Mouse (Mus musculus) midbrain, embryonic 13.5 days (tissue): ENCODE results near the gene Six2. TPM values are rescaled to one million over a fixed set of nuclear protein-coding genes. Genes with fewer than 3 reads are reported as not detected.

ENCODE experiments used
- ATAC-seq: fragments of 200-750 bp; cut with Nextera tagmentation; 2 replicates; pipeline ENCODE4 v1.8.0; 2017; ENCODE audit warnings: mild to moderate bottlenecking, moderate TSS enrichment, moderate library complexity
- H3K27ac ChIP-seq: fragments of 300-500 bp; sonication (generic); 2 replicates; pipeline ENCODE4 v1.5.1; 2015; ENCODE audit warnings: inconsistent platforms, mild to moderate bottlenecking, moderate library complexity
- H3K27me3 ChIP-seq: fragments of 300-500 bp; sonication (generic); 2 replicates; pipeline ENCODE4 v1.6.1; 2015; ENCODE audit warnings: mild to moderate bottlenecking, inconsistent platforms
- H3K36me3 ChIP-seq: fragments of 300-500 bp; sonication (generic); 2 replicates; pipeline ENCODE4 v1.6.1; 2015; ENCODE audit warnings: mild to moderate bottlenecking, inconsistent platforms
- H3K4me1 ChIP-seq: fragments of 300-500 bp; sonication (generic); replicated peaks from 2 replicates; pipeline ENCODE4 v1.6.1; 2015; ENCODE audit warnings: inconsistent platforms
- H3K4me2 ChIP-seq: fragments of 300-500 bp; sonication (generic); replicated peaks from 2 replicates; pipeline ENCODE4 v1.6.1; 2015; ENCODE audit warnings: moderate library complexity, mild to moderate bottlenecking, inconsistent platforms
- H3K4me3 ChIP-seq: fragments of 300-500 bp; sonication (generic); replicated peaks from 2 replicates; pipeline ENCODE4 v1.5.1; 2015; ENCODE audit warnings: mild to moderate bottlenecking, inconsistent platforms
- H3K9ac ChIP-seq: fragments of 300-500 bp; sonication (generic); replicated peaks from 2 replicates; pipeline ENCODE4 v1.6.1; 2015; ENCODE audit warnings: mild to moderate bottlenecking, inconsistent platforms
- H3K9me3 ChIP-seq: fragments of 300-500 bp; sonication (generic); 2 replicates; pipeline ENCODE4 v1.6.1; 2016; ENCODE audit warnings: mild to moderate bottlenecking, inconsistent platforms
- WGBS: fragments of 180-500 bp; shearing (Covaris S2); methylation state at CpG from one replicate; pipeline ENCODE4 v1.1.7; 2015; 5-methylcytosine and 5-hydroxymethylcytosine counted together
- polyA plus RNA-seq: library from polyadenylated mRNA; unstranded; fragments of >200 nt; fragmentation: Nextera tagmentation; extraction: Ambion mirVana; gene quantifications from 2 replicates; pipeline ENCODE4 v1.2.1, GENCODE M21; 2015

Gene Six2
- polyA plus RNA-seq, 1 experiment from 2014 or later = 0.31 TPM

DNA sequence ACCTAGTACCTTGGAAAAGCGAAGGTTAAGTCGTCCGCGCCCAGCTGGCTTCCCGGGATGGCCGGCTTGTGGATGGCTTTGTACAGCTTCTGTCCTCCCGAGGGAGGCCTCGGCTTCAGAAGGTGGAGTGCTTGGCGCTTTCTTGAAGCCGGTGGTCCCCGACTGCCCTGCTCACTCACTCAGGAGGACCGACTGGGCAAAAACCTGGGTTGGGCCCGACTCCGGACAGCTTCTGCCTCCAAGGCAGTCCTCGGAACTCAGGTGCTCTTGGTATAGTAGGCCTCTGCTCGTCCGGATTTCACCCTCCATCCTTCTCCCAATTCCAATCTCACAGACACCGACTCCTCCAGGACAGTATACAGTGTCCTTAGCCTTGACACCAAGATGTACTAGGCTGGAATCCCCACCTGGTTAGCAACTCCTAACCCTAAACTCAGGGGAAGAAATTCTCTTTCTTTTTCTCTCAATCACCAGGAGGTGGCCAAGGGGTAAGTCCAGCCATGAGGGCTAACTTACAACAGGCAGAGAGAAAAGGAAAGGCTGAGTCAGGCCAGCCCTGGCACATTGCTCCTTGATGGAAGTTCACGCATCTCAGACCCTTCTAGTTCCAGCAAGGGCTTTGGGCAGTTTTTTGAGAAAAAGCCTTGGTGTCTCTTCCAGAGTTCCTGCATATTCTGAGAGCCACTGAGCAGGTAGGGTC lies 7.1 kb downstream of the Six2 start:
- no peak overlapping the region for H3K27ac ChIP-seq
- H3K36me3 ChIP-seq = no peaks in the 10 kb centered on the region
- WGBS = 1% methylated on average over 19 of the region's 19 CpGs
- H3K4me3 ChIP-seq = no peak overlapping the region
- peaks cover 5% of the 10 kb centered on the region; the same call in 1 of the 2 replicates for H3K4me1 ChIP-seq
- ATAC-seq = no peak
- no peak overlapping the region for H3K4me2 ChIP-seq
- H3K9me3 ChIP-seq = no peaks in the 10 kb centered on the region
- peaks cover 100% of the 10 kb centered on the region for H3K27me3 ChIP-seq
- no peak overlapping the region for H3K9ac ChIP-seq

DNA sequence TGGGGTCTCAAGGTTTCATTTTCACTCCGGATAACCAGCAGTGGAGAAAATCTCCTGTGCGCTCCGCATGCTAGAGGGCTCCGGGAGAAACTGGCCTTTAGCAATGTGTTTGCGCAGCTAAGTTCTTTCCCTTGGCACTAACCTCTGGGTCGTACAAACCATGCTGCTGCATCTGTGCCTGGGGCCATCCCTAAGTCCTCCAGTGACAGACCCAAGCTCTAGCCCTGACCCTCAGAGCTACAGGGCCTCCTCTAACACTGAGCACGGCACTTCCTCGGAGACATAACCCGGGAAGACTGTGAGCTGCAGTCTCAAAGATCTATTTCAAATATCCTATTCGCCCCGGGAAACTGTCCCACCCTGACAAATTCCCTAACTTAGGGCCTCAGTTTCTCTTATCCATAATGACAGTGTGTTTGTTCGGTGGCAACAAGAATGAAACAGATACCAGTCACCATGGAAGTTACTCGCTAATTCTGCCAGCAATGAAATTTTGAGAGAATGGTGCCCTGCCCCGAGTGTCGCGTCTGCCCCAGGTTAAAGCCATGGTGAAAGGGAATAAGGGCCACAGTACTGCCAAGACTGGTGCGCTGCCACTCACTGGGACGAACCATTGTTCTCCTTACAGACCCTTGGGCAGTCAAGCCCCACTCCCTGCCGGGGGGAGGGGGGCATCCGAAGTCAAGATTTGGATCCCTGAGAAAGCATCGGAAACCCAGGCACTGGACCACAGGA lies 7.8 kb downstream of the Six2 start:
- no peaks in the 10 kb centered on the region for H3K36me3 ChIP-seq
- WGBS = 1% methylated on average over 21 of the region's 21 CpGs
- H3K4me3 ChIP-seq = 0 out of 2 replicates have a peak overlapping the region, but pooled peaks have one; percentile 2
- H3K27me3 ChIP-seq = peaks cover 100% of the 10 kb centered on the region
- H3K27ac ChIP-seq = no peak overlapping the region
- no peaks in the 10 kb centered on the region for H3K9me3 ChIP-seq
- peaks cover 5% of the 10 kb centered on the region; the same call in 1 of the 2 replicates for H3K4me1 ChIP-seq
- no peak overlapping the region for H3K9ac ChIP-seq
- no peak overlapping the region for H3K4me2 ChIP-seq
- no peak for ATAC-seq

DNA sequence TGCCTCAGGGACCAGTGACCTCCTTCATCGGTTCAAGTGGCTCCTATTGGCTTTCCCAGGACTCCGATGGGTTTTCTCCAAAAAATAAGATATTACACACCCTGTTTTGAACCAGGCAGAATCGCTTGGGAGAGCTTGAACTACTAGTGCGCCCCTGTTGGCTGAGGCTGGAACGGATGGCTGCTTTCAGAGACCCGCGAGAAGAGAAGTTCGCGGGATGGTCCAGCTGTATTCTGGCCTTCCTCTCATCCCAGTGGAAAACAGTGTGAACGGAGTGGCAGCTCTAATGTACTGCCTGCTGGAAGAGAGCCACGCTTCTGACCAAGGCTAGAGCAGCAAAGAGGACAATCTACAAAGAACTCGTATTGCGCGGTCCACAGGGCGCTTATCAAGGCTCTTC lies 8.4 kb downstream of the Six2 start:
- Histone ChIP-seq H3K4me2 (no peak overlapping the region), H3K27me3 (peaks cover 99% of the 10 kb centered on the region), H3K9me3 (no peaks in the 10 kb centered on the region), H3K36me3 (no peaks in the 10 kb centered on the region), H3K4me3 (0 out of 2 replicates have a peak overlapping the region, but pooled peaks have one; percentile 2), H3K4me1 (peaks cover 5% of the 10 kb centered on the region; the same call in 1 of the 2 replicates), H3K9ac (no peak overlapping the region), H3K27ac (no peak overlapping the region)
- 2% methylated on average over 15 of the region's 15 CpGs for WGBS
- no peak for ATAC-seq

DNA sequence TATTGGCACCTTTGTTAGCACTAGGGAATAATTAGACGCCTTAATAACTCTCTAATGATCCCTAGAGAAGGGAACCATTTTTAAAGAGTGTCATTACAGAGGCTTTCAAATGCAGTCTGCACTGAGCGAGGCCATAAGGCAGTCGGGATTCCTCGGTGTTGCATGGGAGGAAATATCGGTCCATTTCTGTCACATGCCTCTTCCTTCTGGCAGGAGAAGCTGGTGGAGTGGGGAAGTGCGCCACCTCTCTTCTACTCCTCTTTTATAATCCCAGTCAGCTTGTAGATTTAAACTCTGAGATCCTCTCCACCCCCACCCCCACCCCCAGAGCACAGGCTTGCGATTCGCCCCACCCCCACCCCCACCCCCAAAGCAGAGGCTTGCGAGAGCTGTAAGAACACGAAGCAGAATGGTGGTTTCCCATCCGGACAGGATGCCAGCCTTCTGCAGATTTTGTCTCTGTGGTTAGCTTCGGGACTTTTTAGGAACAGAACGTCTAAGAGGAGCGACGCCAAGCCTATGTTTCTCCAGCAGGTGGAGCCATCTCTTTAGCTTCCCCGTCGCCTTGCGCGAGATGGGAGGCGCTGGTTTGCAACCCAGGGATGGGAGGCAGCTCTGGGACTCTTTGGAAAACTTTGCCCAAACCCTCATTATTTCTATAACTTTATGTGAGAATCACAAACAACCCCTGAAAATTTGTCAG lies 23.3 kb downstream of the Six2 start:
- no peak overlapping the region for H3K27ac ChIP-seq
- no peaks in the 10 kb centered on the region for H3K9me3 ChIP-seq
- WGBS = 3% methylated on average over 20 of the region's 20 CpGs
- peak overlapping the region; percentile 47 for H3K4me2 ChIP-seq
- peaks cover 4% of the 10 kb centered on the region for H3K4me1 ChIP-seq
- peak; percentile 82 for ATAC-seq
- peaks cover 63% of the 10 kb centered on the region for H3K27me3 ChIP-seq
- H3K4me3 ChIP-seq = peak overlapping the region; percentile 20
- no peaks in the 10 kb centered on the region for H3K36me3 ChIP-seq
- no peak overlapping the region for H3K9ac ChIP-seq

DNA sequence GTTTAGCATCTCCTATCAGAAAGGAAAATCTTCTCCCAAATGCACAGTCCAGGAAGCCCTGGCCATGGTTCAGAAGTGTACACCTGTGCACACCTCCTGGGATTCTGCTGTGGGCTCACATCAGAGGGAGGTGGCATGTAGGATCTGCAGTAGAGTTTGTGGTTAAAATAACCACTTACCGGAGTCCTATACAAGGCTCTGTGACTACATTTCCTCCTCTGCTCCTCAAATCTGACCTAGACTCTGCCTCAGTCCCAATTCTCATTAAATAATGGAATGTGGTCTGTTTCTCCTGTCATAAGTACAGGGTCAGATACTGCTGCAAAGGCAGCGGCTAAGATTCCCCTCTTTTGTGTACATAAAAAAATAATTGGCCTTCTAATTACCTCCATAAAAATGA lies 23.9 kb downstream of the Six2 start:
- H3K4me3 ChIP-seq = 0 out of 2 replicates have a peak overlapping the region, but pooled peaks have one; percentile 20
- WGBS = 37% methylated on average over 2 of the region's 2 CpGs

DNA sequence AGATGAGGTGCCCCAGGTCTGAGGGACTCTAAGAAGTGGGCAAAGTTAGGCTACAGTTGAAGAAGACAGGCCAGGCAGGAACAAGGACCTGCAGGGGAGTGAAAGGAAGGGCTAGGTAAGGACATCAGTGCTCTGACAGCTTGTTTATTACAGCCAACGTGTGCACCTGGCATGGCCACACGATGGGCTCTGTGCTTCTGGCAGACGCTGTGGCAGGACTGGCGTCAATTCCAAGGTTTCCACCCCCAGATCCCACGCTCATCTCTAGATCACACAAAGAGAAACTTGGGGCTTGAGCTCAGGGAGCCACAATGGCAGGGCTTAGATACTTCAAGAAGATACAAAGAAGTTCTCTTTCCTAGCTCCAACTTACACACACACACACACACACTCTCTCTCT lies 26.6 kb downstream of the Six2 start:
- no peak for ATAC-seq
- no peak overlapping the region for H3K4me2 ChIP-seq
- H3K27ac ChIP-seq = no peak overlapping the region

More for the DNA sequence above, 23.9 kb downstream of the Six2 start:
- peaks cover 4% of the 10 kb centered on the region for H3K4me1 ChIP-seq
- H3K4me2 ChIP-seq = peak overlapping the region; percentile 47
- ATAC-seq = no peak
- no peaks in the 10 kb centered on the region for H3K36me3 ChIP-seq
- H3K9me3 ChIP-seq = no peaks in the 10 kb centered on the region
- no peak overlapping the region for H3K27ac ChIP-seq
- H3K9ac ChIP-seq = no peak overlapping the region
- H3K27me3 ChIP-seq = peaks cover 61% of the 10 kb centered on the region

DNA sequence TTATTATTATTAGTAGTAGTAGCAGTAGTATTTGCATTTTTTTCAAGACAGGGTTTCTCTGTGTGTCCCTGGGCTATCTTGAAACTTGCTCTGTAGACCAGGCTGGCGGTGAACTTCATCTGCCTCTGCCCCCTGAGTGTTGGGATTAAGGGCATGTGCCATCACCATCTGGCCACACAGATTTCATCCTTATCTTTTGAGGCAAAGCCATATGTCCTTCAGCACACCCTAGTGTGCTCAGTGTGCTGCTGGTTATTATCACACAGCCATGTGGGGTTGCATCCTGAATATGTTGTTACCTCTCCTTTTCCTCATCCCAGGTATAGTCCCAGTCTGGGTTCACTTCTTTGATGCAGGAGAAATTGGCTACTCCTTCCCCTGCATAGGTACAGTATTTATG lies 28.1 kb downstream of the Six2 start:
- Histone ChIP-seq H3K27me3 (peaks cover 43% of the 10 kb centered on the region), H3K36me3 (no peaks in the 10 kb centered on the region), H3K4me1 (peaks cover 4% of the 10 kb centered on the region), H3K9me3 (no peaks in the 10 kb centered on the region), H3K4me2 (no peak overlapping the region), H3K4me3 (no peak overlapping the region), H3K9ac (no peak overlapping the region), H3K27ac (no peak overlapping the region)
- no peak for ATAC-seq
- WGBS = 90% methylated on average over 1 of the region's 1 CpGs

More for the DNA sequence above, 26.6 kb downstream of the Six2 start:
- 76% methylated on average over 5 of the region's 5 CpGs for WGBS
- peaks cover 4% of the 10 kb centered on the region for H3K4me1 ChIP-seq
- no peak overlapping the region for H3K4me3 ChIP-seq
- no peak overlapping the region for H3K9ac ChIP-seq
- H3K36me3 ChIP-seq = no peaks in the 10 kb centered on the region
- peaks cover 55% of the 10 kb centered on the region for H3K27me3 ChIP-seq
- no peaks in the 10 kb centered on the region for H3K9me3 ChIP-seq

DNA sequence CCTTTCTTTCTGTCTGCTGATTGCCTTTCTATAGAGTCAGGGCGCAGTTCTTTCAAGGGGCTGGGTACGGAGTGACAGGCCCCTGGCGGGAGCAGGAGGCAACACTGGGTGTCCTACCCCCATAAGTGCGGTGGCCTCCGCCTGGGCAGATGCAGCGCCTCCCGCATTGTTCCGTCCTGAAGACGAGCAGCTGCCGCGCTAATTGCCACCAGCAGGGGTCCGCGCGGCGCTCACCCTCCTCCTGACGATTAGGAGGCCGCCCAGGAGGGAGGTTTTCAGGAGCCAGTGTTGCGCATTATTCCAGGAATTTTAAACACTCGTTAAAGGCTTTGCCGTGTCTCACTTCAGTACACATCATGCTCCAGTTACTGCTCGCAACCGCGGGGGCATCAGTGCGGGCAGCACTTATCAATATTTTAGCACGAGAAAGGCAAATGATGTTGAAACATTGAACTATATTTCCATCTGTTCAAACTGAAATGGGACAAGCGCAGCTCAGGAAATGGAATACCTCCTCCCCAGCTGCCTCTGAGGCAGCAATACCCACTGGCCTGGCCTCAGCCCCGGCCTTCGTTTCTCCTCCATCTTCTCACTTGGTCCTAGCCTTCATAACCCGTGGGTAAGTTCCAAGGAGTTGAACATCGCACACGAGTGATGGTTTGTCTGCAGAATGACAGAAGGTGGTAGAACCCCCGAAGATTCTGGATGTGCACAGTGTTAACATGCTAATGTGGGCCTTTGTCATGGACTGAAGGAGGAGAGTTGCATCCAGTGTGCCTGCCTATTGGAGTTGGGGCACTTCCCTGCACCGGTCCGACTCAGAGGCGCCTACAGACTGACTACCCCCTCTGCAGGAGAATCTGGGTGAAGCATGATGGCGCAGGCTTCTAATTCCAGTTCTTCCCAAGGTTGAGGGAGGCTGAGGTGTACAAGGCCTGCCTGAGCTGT lies 42.1 kb downstream of the Six2 start:
- WGBS = under 1% methylated on average over 36 of the region's 36 CpGs
- ATAC-seq = peak; percentile 92
- no peak overlapping the region for H3K27ac ChIP-seq
- peaks cover 72% of the 10 kb centered on the region for H3K27me3 ChIP-seq
- H3K9ac ChIP-seq = peak overlapping the region; percentile 59
- no peaks in the 10 kb centered on the region for H3K36me3 ChIP-seq
- H3K9me3 ChIP-seq = no peaks in the 10 kb centered on the region
- peak overlapping the region; percentile 38 for H3K4me3 ChIP-seq
- peaks cover 15% of the 10 kb centered on the region for H3K4me1 ChIP-seq
- H3K4me2 ChIP-seq = peak overlapping the region; percentile 70

DNA sequence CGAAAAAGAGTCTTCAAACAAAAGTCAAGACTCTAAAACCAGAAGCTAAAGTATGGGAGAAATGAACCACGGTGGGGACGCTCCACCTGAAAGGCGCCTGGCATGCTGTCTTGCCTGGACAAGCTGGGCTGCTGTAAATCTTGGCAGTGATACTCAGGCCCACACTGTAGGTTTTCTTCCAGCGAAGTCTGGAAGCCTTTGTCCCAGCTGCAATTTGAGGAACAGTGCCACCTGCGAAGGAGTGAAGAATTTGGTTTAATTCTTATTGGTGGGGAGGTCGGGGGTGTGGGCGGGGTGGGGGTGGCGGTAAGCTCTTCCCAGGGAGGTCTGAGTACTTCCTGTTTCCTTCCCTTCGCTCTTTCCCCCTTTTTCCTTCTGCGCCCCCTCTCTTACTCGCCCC lies 42.8 kb downstream of the Six2 start:
- H3K36me3 ChIP-seq = no peaks in the 10 kb centered on the region
- 10% methylated on average over 9 of the region's 12 CpGs for WGBS
- H3K4me3 ChIP-seq = peak overlapping the region; percentile 38
- H3K4me1 ChIP-seq = peaks cover 15% of the 10 kb centered on the region
- H3K27ac ChIP-seq = no peak overlapping the region
- peak overlapping the region; percentile 70 for H3K4me2 ChIP-seq
- H3K27me3 ChIP-seq = peaks cover 73% of the 10 kb centered on the region
- H3K9me3 ChIP-seq = no peaks in the 10 kb centered on the region
- peak; percentile 55 for ATAC-seq
- H3K9ac ChIP-seq = peak overlapping the region; percentile 59

DNA sequence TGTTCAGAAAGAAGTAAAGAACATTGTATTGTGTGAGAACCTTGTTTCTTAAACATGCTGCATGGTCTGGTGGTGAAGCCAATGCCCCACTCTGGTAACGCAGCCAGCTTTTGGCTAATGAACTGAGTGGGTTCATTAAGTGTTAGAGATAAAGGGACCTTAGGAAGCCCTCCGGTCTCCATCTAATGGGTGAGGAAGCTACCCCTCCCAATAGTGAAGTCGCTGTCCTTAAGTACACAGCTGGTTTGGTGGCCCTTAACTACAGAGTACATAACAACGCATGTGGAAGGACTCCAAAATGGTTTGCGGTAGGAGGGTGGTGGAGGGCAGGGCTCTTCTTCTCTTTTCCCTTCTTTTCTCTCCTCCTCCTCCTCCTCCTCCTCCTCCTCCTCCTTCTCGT lies 50.2 kb downstream of the Six2 start:
- Histone ChIP-seq H3K9me3 (no peaks in the 10 kb centered on the region), H3K9ac (no peak overlapping the region), H3K4me3 (no peak overlapping the region), H3K27ac (no peak overlapping the region), H3K4me2 (no peak overlapping the region), H3K27me3 (peaks cover 63% of the 10 kb centered on the region), H3K4me1 (no peaks in the 10 kb centered on the region), H3K36me3 (no peaks in the 10 kb centered on the region)
- ATAC-seq = no peak
- 75% methylated on average over 5 of the region's 6 CpGs for WGBS
